Mouse (Mus musculus) embryonic facial prominence, embryonic 12.5 days (tissue): ENCODE data around the gene Nfkbil1. TPM values are rescaled to one million over a fixed set of nuclear protein-coding genes. Genes with fewer than 3 reads are reported as not detected.

ENCODE experiments used
- ATAC-seq: fragments of 200-750 bp; cut with Nextera tagmentation; 2 replicates; pipeline ENCODE4 v1.8.0; 2017; ENCODE audit not compliant: insufficient number of reproducible peaks, insufficient read depth, low FRiP score, low TSS enrichment
- H3K27ac ChIP-seq: fragments of 300-500 bp; sonication (generic); 2 replicates; pipeline ENCODE4 v1.5.1; 2016; ENCODE audit warnings: mild to moderate bottlenecking
- H3K27me3 ChIP-seq: fragments of 300-500 bp; sonication (generic); 2 replicates; pipeline ENCODE4 v1.6.1; 2016; ENCODE audit warnings: mild to moderate bottlenecking, moderate library complexity
- H3K36me3 ChIP-seq: fragments of 300-500 bp; sonication (generic); 2 replicates; pipeline ENCODE4 v1.6.1; 2016; ENCODE audit warnings: mild to moderate bottlenecking
- H3K4me1 ChIP-seq: fragments of 300-500 bp; sonication (generic); 2 replicates; pipeline ENCODE4 v1.6.1; 2016
- H3K4me2 ChIP-seq: fragments of 300-500 bp; sonication (generic); replicated peaks from 2 replicates; pipeline ENCODE4 v1.6.1; 2016; ENCODE audit warnings: mild to moderate bottlenecking, moderate library complexity
- H3K4me3 ChIP-seq: fragments of 300-500 bp; sonication (generic); 2 replicates; pipeline ENCODE4 v1.5.1; 2016; ENCODE audit warnings: mild to moderate bottlenecking
- H3K9ac ChIP-seq: fragments of 300-500 bp; sonication (generic); 2 replicates; pipeline ENCODE4 v1.6.1; 2016; ENCODE audit warnings: mild to moderate bottlenecking, moderate library complexity
- H3K9me3 ChIP-seq: fragments of 300-500 bp; sonication (generic); 2 replicates; pipeline ENCODE4 v1.6.1; 2016; ENCODE audit warnings: mild to moderate bottlenecking, moderate library complexity
- WGBS: fragments of 180-500 bp; shearing (Covaris S2); methylation state at CpG from one replicate; pipeline ENCODE4 v1.1.7; 2016; 5-methylcytosine and 5-hydroxymethylcytosine counted together
- polyA plus RNA-seq: library from polyadenylated mRNA; unstranded; fragments of >200 nt; fragmentation: Nextera tagmentation; extraction: Ambion mirVana; gene quantifications from 2 replicates; pipeline ENCODE4 v1.2.1, GENCODE M21; 2016

Gene Nfkbil1
- 13.0 and 13.3 TPM in 2 replicates for polyA plus RNA-seq

DNA sequence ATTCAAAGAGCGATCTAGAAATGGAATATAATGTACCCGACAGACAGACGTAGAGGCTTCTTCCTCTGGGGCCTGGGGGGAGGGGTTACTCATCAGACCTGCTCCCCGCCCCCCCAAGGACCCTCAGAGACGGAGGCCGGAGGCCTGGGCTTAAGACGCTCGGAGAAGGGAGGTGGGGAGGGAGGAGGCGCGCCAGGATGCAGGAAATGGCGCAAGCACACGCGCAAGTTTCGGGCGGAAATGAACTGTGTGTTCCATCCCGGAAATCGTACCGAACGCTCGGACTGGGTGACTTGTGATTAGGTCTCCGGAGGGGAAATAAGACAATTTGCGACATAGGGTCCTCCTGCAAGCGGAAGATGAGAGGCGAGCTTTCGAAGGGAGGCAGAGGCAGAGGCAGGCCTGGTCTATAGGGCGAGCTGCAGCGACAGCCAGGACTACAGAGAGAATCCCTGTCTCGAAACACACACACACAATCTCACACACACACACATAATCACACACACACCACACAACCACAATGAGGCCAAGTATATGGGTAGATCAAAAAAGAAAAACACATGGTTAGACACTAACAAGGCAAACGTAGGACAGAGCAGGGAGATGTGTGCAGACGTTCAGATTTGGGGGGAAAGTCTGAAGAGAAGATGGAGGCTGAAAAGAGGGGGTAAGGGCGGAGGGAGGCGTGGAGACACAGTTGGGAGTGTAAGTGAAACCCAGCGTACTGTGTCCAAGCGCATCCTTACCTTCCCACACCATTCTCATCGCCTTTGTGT is at the start of gene Nfkbil1:
Nfkbil1 (minus strand) TSS at position 179 of the 776 bp plus-strand sequence.
- WGBS, result under 1% methylated on average over 35 of the region's 35 CpGs
- ATAC-seq, result peak; percentile 73
- Histone ChIP-seq H3K27ac (peak within 1 kb of the TSS; percentile 97), H3K36me3 (peaks cover 5% of the 10 kb centered on the region; the same call in 1 of the 2 replicates), H3K9me3 (no peaks in the 10 kb centered on the region), H3K27me3 (no peaks in the 10 kb centered on the region), H3K4me3 (peak within 1 kb of the TSS; percentile 59), H3K9ac (peak within 1 kb of the TSS; percentile 91), H3K4me2 (peak within 1 kb of the TSS; percentile 85), H3K4me1 (peaks cover 38% of the 10 kb centered on the region; the same call in 1 of the 2 replicates)

DNA sequence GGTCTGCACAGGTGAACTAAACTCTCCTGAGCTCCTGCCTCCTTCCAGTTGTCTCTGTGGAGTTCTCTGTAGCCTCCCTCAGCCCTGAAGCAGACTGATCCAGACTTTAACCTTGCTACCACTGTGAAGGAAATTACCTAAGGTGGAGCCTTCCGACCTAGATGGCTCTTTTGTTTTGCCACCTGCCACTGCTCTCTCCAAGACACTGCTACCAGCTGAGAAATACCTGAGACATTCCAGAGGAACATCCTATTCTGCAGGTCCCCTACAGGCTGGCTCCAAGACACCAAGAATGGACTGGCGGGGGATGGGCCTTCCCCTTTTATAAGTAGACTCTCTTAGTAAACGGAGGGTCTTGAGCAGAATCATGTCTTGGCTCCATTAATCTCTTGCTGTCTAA is 44.7 kb upstream of the Nfkbil1 start:
- no peak overlapping the region for H3K4me2 ChIP-seq
- H3K9me3 ChIP-seq, result no peaks in the 10 kb centered on the region
- H3K4me3 ChIP-seq, result no peak overlapping the region
- no peaks in the 10 kb centered on the region for H3K36me3 ChIP-seq
- no peak for ATAC-seq
- H3K27me3 ChIP-seq, result peaks cover 15% of the 10 kb centered on the region
- H3K9ac ChIP-seq, result no peak overlapping the region
- no peaks in the 10 kb centered on the region for H3K4me1 ChIP-seq
- 78% methylated on average over 3 of the region's 3 CpGs for WGBS
- H3K27ac ChIP-seq, result no peak overlapping the region

GRCm38 (mm10) chr17:35278957-35279688 is 43.5 kb upstream of the Nfkbil1 start:
- no peaks in the 10 kb centered on the region for H3K9me3 ChIP-seq
- no peak overlapping the region for H3K9ac ChIP-seq
- H3K4me2 ChIP-seq, result no peak overlapping the region
- H3K4me3 ChIP-seq, result no peak overlapping the region
- H3K27me3 ChIP-seq, result peaks cover 17% of the 10 kb centered on the region
- 84% methylated on average over 13 of the region's 13 CpGs for WGBS
- no peak for ATAC-seq
- no peaks in the 10 kb centered on the region for H3K36me3 ChIP-seq
- no peaks in the 10 kb centered on the region for H3K4me1 ChIP-seq
- H3K27ac ChIP-seq, result no peak overlapping the region

DNA sequence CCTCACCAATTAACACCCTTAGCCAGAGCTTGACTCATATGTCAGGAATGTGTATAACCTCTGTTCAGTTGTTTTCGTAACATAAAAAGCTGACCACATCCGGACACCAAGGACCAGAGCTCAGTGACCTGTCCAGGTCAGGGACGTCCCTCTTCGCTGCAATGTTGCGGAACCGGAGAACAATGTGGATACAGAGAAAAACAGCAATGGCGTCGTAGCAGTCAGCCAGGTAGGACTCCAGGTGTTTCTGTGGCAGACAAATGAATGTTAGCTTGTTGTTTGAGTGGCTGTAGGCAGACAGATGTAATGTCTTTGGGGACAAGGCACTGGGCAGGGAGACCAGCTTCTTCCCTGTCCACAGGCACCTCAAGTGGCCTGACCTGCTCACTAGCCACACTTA is 42.5 kb upstream of the Nfkbil1 start:
- Histone ChIP-seq H3K9ac (no peak overlapping the region), H3K4me2 (no peak overlapping the region), H3K9me3 (no peaks in the 10 kb centered on the region), H3K4me3 (no peak overlapping the region), H3K36me3 (no peaks in the 10 kb centered on the region), H3K4me1 (no peaks in the 10 kb centered on the region), H3K27me3 (peaks cover 17% of the 10 kb centered on the region), H3K27ac (no peak overlapping the region)
- ATAC-seq, result no peak
- WGBS, result 81% methylated on average over 8 of the region's 8 CpGs

DNA sequence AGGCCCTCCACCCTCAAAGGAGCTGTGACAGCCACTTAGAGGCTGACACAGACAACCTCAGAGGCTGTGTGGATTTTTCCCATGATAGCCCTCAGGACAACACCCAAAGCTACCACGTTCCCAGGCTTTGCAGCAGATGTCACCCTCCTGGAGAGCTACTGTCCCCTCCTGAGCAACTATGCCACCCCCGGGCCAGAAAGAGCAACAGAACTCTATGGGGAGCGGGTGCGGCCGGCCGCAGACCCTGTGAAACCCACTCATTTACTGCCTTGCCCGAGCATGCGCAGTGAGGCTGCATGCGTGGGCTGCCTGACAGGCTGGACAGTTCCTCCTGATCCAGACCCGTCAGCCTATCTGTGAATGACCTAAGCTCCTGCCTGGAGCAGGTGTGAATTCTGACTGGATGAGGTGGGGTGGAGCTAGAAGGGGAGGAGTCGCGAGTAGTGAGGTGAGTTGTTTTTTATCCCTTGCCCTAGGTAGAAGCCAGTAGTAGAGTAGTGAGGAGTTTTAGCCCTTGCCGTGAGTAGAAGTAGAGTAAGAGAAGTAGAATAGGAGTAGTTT is 40.8 kb upstream of the Nfkbil1 start:
- Histone ChIP-seq H3K4me2 (no peak overlapping the region), H3K27ac (no peak overlapping the region), H3K27me3 (peaks cover 17% of the 10 kb centered on the region), H3K36me3 (no peaks in the 10 kb centered on the region), H3K9me3 (no peaks in the 10 kb centered on the region), H3K4me1 (no peaks in the 10 kb centered on the region), H3K4me3 (no peak overlapping the region), H3K9ac (no peak overlapping the region)
- WGBS, result 26% methylated on average over 13 of the region's 13 CpGs
- no peak for ATAC-seq

DNA sequence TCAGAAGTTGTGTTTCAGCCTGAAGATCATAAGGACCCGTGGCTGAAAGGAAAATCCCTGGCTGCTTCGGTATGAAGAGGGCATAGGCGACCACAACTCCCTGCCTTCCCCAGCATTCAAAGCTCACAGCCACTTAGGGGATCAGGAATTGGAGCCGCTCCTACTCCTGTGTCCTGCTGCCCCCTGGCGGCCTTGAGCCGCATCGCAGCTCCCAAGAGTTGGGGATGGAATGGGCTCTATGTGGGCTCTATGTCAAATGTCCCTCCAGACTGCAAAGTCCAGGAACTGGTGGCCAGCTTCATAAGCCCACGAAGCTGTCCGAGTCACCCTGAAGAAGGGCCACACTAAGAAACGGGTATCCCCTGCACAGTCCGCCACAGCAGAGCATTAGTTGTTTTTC is 39.2 kb upstream of the Nfkbil1 start:
- no peak overlapping the region for H3K4me3 ChIP-seq
- ATAC-seq, result no peak
- H3K4me2 ChIP-seq, result no peak overlapping the region
- peaks cover 17% of the 10 kb centered on the region for H3K27me3 ChIP-seq
- H3K9ac ChIP-seq, result no peak overlapping the region
- no peaks in the 10 kb centered on the region for H3K9me3 ChIP-seq
- no peak overlapping the region for H3K27ac ChIP-seq
- no peaks in the 10 kb centered on the region for H3K36me3 ChIP-seq
- H3K4me1 ChIP-seq, result no peaks in the 10 kb centered on the region
- 5% methylated on average over 11 of the region's 11 CpGs for WGBS

- Histone ChIP-seq H3K4me1 (no peaks in the 10 kb centered on the region), H3K4me3 (no peak overlapping the region), H3K27me3 (peaks cover 17% of the 10 kb centered on the region), H3K9me3 (no peaks in the 10 kb centered on the region), H3K9ac (no peak overlapping the region), H3K4me2 (no peak overlapping the region), H3K27ac (no peak overlapping the region), H3K36me3 (no peaks in the 10 kb centered on the region)
- WGBS, result 76% methylated on average over 3 of the region's 3 CpGs
- no peak for ATAC-seq
Measured at GRCm38 (mm10) chr17:35272249-35272648, 36.7 kb upstream of the Nfkbil1 start.

DNA sequence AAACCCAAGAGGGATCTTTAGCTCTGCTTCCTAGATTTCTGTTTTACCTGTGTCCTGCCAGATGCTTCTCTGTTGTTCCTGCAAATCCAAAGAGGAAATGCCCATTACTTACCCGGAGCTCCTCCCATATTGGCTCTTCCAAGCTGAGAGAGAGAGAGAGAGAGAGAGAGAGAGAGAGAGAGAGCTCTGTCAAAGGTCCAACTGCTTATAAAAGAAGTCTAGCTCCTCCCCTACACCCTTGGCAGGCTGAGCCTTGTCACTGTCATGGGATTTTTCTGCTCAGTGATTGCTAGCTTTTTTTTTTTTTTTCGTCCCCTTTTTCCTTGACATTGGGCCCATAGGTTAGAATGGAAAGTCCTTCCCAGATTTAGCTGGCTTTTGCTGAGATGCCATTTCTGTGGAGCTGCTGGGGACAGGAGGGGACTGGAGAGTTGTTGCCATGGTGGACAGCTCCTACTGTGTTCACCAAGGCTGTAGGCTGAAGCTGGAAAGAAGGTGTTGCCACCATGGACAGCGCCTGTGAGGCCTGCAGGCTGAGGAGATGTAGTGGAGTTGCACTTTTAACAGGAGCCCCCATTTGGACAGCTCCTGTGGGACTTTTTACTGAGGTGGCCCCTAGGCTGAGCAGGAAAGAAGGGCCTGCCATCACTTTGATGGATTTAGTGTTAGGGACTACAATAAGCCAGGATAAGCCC is 34.2 kb upstream of the Nfkbil1 start:
- Histone ChIP-seq H3K27ac (no peak overlapping the region), H3K9me3 (no peaks in the 10 kb centered on the region), H3K27me3 (peaks cover 9% of the 10 kb centered on the region; the same call in 1 of the 2 replicates), H3K4me3 (no peak overlapping the region), H3K9ac (no peak overlapping the region), H3K4me2 (no peak overlapping the region), H3K4me1 (no peaks in the 10 kb centered on the region), H3K36me3 (no peaks in the 10 kb centered on the region)
- 30% methylated on average over 3 of the region's 3 CpGs for WGBS
- no peak for ATAC-seq

DNA sequence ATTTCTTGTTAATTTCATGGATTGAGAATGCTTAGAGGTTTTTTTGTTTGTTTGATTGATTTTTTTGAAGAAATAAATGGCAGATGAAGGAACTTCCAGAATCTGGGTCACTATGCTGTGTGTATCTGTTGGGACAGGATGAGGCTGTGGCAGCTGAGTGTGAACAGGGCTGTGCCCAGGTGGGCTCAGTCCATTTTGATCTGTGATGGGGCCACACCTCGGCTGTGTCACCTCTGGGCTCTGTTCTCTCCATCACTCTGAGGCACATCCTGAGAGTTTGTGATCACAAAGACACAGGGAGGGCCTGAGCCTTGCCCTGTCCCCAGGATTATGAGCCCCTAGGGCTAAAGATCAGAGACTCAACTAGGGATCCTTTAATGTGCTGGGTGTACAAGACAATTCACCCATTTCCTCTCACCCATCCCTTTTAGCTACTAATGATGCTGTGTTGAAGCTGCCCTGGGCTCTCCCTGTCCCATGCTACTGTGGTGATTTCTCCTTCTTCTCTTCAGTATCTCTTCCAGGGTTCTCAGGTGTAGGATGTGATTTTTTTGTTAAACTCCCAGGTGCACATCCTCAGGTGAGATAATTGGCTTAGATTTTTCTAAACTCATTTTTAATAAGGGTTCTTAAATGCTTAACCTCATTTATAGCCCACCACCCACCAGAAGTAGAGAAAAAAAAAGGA is 32.0 kb upstream of the Nfkbil1 start:
- H3K27ac ChIP-seq, result no peak overlapping the region
- H3K4me2 ChIP-seq, result no peak overlapping the region
- no peaks in the 10 kb centered on the region; the same call in 1 of the 2 replicates for H3K4me1 ChIP-seq
- no peak for ATAC-seq
- H3K9me3 ChIP-seq, result no peaks in the 10 kb centered on the region
- H3K9ac ChIP-seq, result no peak overlapping the region
- H3K27me3 ChIP-seq, result peaks cover 30% of the 10 kb centered on the region
- 55% methylated on average over 1 of the region's 1 CpGs for WGBS
- no peak overlapping the region for H3K4me3 ChIP-seq
- no peaks in the 10 kb centered on the region for H3K36me3 ChIP-seq

GRCm38 (mm10) chr17:35263523-35263883 is 27.9 kb upstream of the Nfkbil1 start:
- Histone ChIP-seq H3K9me3 (no peaks in the 10 kb centered on the region), H3K27me3 (peaks cover 50% of the 10 kb centered on the region), H3K9ac (peak overlapping the region; percentile 59), H3K4me3 (peak overlapping the region; percentile 61), H3K36me3 (no peaks in the 10 kb centered on the region), H3K4me2 (peak overlapping the region; percentile 99), H3K4me1 (no peaks in the 10 kb centered on the region; the same call in 1 of the 2 replicates), H3K27ac (no peak overlapping the region)
- WGBS, result 1% methylated on average over 31 of the region's 31 CpGs
- 0 out of 2 replicates have a peak, but pooled peaks have one; percentile 32 for ATAC-seq
